Mouse (Mus musculus) limb, embryonic 15.5 days (tissue): ENCODE measurements around the gene Apc2. TPM values are rescaled to one million over a fixed set of nuclear protein-coding genes. Genes with fewer than 3 reads are reported as not detected.
A peak's percentile ranks its signal among the peaks of the same experiment; 100 is the strongest.
"Not testable (repeated sequence)": the region's sequence is repeated elsewhere in the genome, so short reads cannot be mapped to it uniquely, and the experiment has no call there.

Experiments
- ATAC-seq: fragments of 200-750 bp; cut with Nextera tagmentation; 2 replicates; pipeline ENCODE4 v1.8.0; 2017; ENCODE audit warnings: low read depth, moderate TSS enrichment; ENCODE audit not compliant: insufficient number of reproducible peaks, low FRiP score, low TSS enrichment
- H3K27ac ChIP-seq: fragments of 300-500 bp; sonication (generic); 2 replicates; pipeline ENCODE4 v1.5.1; 2015; ENCODE audit warnings: moderate library complexity, mild to moderate bottlenecking, inconsistent platforms
- H3K27me3 ChIP-seq: fragments of 300-500 bp; sonication (generic); 2 replicates; pipeline ENCODE4 v1.6.1; 2015; ENCODE audit warnings: inconsistent platforms
- H3K36me3 ChIP-seq: fragments of 300-500 bp; sonication (generic); 2 replicates; pipeline ENCODE4 v1.6.1; 2015; ENCODE audit warnings: inconsistent platforms
- H3K4me1 ChIP-seq: fragments of 300-500 bp; sonication (generic); 2 replicates; pipeline ENCODE4 v1.6.1; 2015; ENCODE audit warnings: inconsistent platforms
- H3K4me2 ChIP-seq: fragments of 300-500 bp; sonication (generic); 2 replicates; pipeline ENCODE4 v1.6.1; 2015; ENCODE audit warnings: mild to moderate bottlenecking, inconsistent platforms
- H3K4me3 ChIP-seq: fragments of 300-500 bp; sonication (generic); 2 replicates; pipeline ENCODE4 v1.5.1; 2015; ENCODE audit warnings: mild to moderate bottlenecking, inconsistent platforms
- H3K9ac ChIP-seq: fragments of 300-500 bp; sonication (generic); 2 replicates; pipeline ENCODE4 v1.6.1; 2015; ENCODE audit warnings: inconsistent platforms
- H3K9me3 ChIP-seq: fragments of 300-500 bp; sonication (generic); 2 replicates; pipeline ENCODE4 v1.6.1; 2016; ENCODE audit warnings: inconsistent platforms
- WGBS: fragments of 180-500 bp; shearing (Covaris S2); methylation state at CpG from one replicate; pipeline ENCODE4 v1.1.7; 2015; 5-methylcytosine and 5-hydroxymethylcytosine counted together
- polyA plus RNA-seq: library from polyadenylated mRNA; unstranded; fragments of >200 nt; fragmentation: Nextera tagmentation; extraction: Ambion mirVana; gene quantifications from 2 replicates; pipeline ENCODE4 v1.2.1, GENCODE M21; 2015

Gene Apc2
- polyA plus RNA-seq, 1 experiment from 2014 or later: 1.5 TPM

DNA sequence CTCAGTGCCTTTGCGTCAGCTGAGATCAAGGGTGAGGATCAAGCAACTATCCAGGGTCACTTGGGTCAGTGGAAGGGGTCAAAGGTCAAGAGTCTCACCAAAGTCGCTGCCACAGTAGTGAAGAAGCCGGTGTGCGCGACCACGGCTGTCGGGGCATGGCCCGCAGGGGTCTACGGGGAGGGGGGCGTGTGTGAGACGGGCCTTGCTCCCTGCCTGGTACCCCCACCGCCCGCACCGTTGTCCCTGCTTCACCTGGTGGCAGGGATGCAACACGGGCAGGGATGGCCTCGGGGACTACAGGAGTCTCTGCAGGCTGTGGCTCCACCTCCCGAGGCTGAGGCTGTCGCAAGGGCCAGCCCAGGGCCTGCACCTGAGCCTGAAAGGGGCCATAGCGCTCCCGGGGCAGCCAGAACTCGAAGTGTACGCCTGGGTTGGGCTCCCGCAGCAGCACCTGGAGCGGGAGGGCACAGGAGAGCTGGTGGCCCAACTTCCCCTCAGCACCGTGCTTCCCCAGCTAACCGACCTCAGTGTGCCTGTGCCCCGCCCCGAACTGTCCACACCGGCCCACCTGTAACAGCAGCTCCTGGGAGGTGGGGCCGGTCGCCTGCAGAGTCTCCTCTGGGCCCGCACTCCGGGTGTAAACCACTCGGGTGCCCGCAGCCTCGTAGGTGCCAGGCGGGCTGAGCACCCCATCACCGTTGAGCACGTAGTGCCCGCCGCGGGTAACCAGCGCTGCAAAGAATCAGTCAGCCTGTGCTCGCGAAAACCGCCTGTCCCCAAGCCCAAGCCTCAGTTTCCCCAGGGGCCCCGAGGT lies 45.9 kb downstream of the Apc2 start:
- WGBS: 4% methylated on average over 47 of the region's 47 CpGs
- H3K4me2 ChIP-seq: peak overlapping the region; percentile 55
- no peak overlapping the region for H3K9ac ChIP-seq
- H3K4me1 ChIP-seq: peaks cover 58% of the 10 kb centered on the region
- no peak for ATAC-seq
- H3K27me3 ChIP-seq: peaks cover 69% of the 10 kb centered on the region
- H3K27ac ChIP-seq: no peak overlapping the region
- no peaks in the 10 kb centered on the region for H3K36me3 ChIP-seq
- H3K9me3 ChIP-seq: no peaks in the 10 kb centered on the region
- H3K4me3 ChIP-seq: peak overlapping the region; percentile 33

DNA sequence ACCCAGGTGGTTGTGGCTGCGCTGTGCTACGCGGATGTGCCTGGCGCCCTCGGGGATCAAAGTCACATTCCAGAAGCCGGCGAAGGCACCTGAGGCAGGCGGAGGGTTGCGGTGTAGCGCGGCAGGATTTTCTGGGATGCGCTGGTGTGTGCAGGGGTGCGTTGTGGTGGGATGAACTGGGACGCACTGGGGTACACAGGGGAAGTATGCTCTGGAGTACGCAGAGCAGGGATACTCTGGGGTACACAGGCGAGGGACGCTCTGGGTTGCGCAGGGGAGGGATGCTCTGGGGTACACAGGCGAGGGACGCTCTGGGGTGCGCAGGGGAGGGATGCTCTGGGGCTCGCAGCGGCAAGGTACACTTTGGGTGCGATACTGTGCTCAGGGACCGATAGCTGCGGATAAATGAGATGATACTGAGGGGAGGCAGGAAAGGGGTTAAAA lies 46.5 kb downstream of the Apc2 start:
- no peak for ATAC-seq
- peak overlapping the region; percentile 33 for H3K4me3 ChIP-seq
- peaks cover 73% of the 10 kb centered on the region for H3K27me3 ChIP-seq
- 3% methylated on average over 26 of the region's 26 CpGs for WGBS
- H3K9me3 ChIP-seq: no peaks in the 10 kb centered on the region
- H3K9ac ChIP-seq: no peak overlapping the region
- H3K4me2 ChIP-seq: peak overlapping the region; percentile 55
- H3K36me3 ChIP-seq: no peaks in the 10 kb centered on the region
- H3K4me1 ChIP-seq: peaks cover 60% of the 10 kb centered on the region
- no peak overlapping the region for H3K27ac ChIP-seq

DNA sequence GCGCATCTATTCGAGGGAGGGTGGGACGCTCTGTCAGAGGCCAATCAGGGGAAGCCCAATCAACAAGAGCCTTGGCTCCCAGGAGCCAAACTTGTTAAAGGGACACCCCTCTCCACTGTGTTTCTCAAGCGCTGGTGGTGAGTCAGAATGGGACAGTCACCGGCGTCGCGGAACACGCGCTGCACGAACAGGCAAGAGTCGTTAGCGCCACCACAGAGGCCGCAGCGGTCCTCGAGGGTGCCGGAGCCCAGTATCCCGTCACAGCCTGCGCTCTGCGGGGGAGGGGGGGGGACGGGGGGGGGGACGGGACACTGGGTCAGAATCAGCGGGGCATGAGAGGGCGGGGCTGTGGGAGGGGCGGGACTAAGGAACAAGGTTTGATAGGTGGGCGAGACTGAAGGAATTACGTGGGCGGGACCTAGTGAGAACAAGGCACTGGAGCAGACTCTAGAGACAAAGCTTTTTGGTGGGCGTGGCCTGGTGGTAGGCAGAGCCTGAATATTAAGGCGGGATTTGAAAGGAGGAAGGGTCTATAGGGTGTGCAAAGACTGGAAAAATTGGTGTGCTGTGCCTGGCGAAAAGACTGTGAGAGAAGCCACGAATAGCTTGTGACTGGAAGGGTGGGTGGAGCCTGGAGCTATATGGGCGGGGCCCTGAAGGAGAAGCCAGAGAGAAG lies 47.1 kb downstream of the Apc2 start:
- Histone ChIP-seq H3K4me1 (peaks cover 66% of the 10 kb centered on the region), H3K4me2 (peak overlapping the region; percentile 55), H3K4me3 (peak overlapping the region; percentile 33), H3K27ac (no peak overlapping the region; the same call in 1 of the 2 replicates), H3K36me3 (no peaks in the 10 kb centered on the region), H3K9ac (no peak overlapping the region), H3K27me3 (peaks cover 77% of the 10 kb centered on the region), H3K9me3 (no peaks in the 10 kb centered on the region)
- WGBS: under 1% methylated on average over 33 of the region's 33 CpGs
- ATAC-seq: peak; percentile 66

DNA sequence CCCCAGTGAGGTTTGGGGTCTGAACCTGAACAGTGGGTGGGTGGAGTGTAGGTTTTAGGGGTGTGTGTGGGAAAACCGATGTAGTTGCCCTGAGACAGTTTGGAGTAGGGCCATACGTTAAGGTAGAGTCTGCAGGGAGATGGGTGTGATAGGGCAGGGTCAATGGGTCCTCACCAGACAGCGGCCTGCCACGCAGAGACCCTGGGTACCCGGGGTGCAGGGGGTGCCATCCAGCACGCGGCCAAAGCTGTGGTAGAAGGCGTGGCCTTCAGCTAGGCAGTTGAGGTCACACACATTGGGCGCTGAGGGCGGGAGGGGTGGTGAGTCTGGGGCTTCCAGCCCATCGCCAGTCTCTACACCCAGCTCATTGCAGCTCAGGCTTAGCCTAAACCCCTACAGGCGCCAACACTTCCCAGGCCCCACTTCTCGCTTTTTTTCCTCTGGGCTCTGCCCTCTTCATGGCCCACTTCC lies 47.7 kb downstream of the Apc2 start:
- no peak for ATAC-seq
- 25% methylated on average over 13 of the region's 13 CpGs for WGBS

GRCm38 (mm10) chr10:80344131-80344661 lies 48.4 kb downstream of the Apc2 start:
- Histone ChIP-seq H3K9ac (no peak overlapping the region), H3K27ac (0 out of 2 replicates have a peak overlapping the region, but pooled peaks have one; percentile 22), H3K4me2 (peak overlapping the region; percentile 31; the same call in 1 of the 2 replicates), H3K4me3 (no peak overlapping the region), H3K9me3 (no peaks in the 10 kb centered on the region), H3K4me1 (peaks cover 79% of the 10 kb centered on the region), H3K27me3 (peaks cover 88% of the 10 kb centered on the region), H3K36me3 (no peaks in the 10 kb centered on the region)
- 41% methylated on average over 9 of the region's 9 CpGs for WGBS
- ATAC-seq: no peak

More for the DNA sequence above, 47.7 kb downstream of the Apc2 start:
- H3K27me3 ChIP-seq: peaks cover 81% of the 10 kb centered on the region
- H3K9me3 ChIP-seq: no peaks in the 10 kb centered on the region
- H3K4me1 ChIP-seq: peaks cover 71% of the 10 kb centered on the region
- no peak overlapping the region for H3K9ac ChIP-seq
- no peak overlapping the region; the same call in 1 of the 2 replicates for H3K27ac ChIP-seq
- H3K4me2 ChIP-seq: peak overlapping the region; percentile 55
- peak overlapping the region; percentile 33 for H3K4me3 ChIP-seq
- no peaks in the 10 kb centered on the region for H3K36me3 ChIP-seq

GRCm38 (mm10) chr10:80345122-80345521 lies 49.3 kb downstream of the Apc2 start:
- Histone ChIP-seq H3K9me3 (no peaks in the 10 kb centered on the region), H3K4me2 (peak overlapping the region; percentile 31), H3K27ac (no peak overlapping the region), H3K36me3 (no peaks in the 10 kb centered on the region), H3K9ac (no peak overlapping the region), H3K27me3 (peaks cover 97% of the 10 kb centered on the region), H3K4me1 (peaks cover 75% of the 10 kb centered on the region), H3K4me3 (peak overlapping the region; percentile 16)
- no peak for ATAC-seq
- WGBS: 2% methylated on average over 16 of the region's 16 CpGs

- H3K9me3 ChIP-seq, H3K9ac ChIP-seq, H3K4me3 ChIP-seq, H3K36me3 ChIP-seq, H3K4me2 ChIP-seq, ATAC-seq, H3K27ac ChIP-seq: not testable (repeated sequence)
- 83% methylated on average over 6 of the region's 6 CpGs for WGBS
- Histone ChIP-seq H3K4me1 (peaks cover 71% of the 10 kb centered on the region), H3K27me3 (peaks cover 97% of the 10 kb centered on the region)
Observed at GRCm38 (mm10) chr10:80345929-80346328, 50.2 kb downstream of the Apc2 start.

DNA sequence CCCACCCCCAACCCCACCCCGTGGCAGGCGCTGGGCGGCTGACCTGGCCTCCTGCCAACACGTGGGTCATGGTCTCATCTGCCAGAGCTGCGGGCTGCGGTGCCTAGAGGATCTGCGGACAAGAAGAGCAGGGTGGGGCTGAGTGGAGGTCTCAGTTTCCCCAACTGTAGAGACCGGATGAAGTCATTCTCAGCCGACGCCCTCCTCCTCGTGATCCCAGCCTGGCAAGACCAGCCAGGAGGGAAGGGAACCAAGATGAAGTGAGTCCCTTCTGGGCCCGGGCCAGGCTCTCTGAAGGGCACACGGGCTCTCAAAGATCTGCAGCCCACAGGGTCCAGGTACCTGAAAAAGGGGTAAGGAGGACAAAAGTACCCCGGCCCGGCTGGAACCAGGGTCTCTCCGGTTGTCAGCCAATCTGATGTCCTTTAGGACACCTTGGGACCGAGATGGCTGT lies 51.8 kb downstream of the Apc2 start:
- Histone ChIP-seq H3K9me3 (no peaks in the 10 kb centered on the region), H3K9ac (0 out of 2 replicates have a peak overlapping the region, but pooled peaks have one; percentile 28), H3K27me3 (peaks cover 97% of the 10 kb centered on the region), H3K4me3 (peak overlapping the region; percentile 38), H3K36me3 (no peaks in the 10 kb centered on the region), H3K4me2 (peak overlapping the region; percentile 52), H3K4me1 (peaks cover 55% of the 10 kb centered on the region), H3K27ac (no peak overlapping the region)
- no peak for ATAC-seq
- 11% methylated on average over 17 of the region's 17 CpGs for WGBS

DNA sequence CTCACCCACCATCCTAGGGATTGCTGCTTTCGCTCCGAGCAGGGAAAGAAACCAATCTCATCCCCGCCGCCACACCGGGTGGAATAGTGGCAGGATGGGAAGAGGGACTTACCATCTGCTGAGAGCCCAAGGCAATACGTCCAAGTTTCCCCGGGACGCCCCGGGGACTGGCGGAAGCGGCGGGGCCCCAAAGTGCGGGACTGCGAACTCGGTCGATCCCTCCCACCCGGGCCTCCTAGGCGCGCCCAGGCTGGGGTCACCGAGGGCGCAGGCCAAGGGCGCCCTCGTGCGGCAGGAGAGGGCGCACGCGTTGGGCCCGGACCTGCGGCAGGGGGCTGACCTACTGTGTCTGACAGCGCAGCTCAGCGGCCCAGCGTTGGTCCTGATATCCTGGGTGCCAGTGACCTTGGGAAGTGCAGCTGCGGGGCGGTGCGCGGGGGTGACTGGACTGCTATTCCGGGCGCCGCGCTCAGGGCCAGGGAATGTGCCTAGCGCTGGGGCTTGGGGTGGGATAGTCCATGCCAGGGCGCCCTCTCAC lies 52.5 kb downstream of the Apc2 start, which contains the start of gene Adamtsl5:
Adamtsl5 (minus strand) TSS at position 169 of the 538 bp plus-strand sequence.
- H3K4me1 ChIP-seq: peaks cover 47% of the 10 kb centered on the region
- ATAC-seq: peak; percentile 50

GRCm38 (mm10) chr10:80348981-80349380 lies 53.2 kb downstream of the Apc2 start:
- peaks cover 96% of the 10 kb centered on the region for H3K27me3 ChIP-seq
- 0 out of 2 replicates have a peak overlapping the region, but pooled peaks have one; percentile 13 for H3K27ac ChIP-seq
- peak overlapping the region; percentile 38 for H3K4me3 ChIP-seq
- 10% methylated on average over 26 of the region's 26 CpGs for WGBS
- no peak for ATAC-seq
- no peaks in the 10 kb centered on the region for H3K9me3 ChIP-seq
- peaks cover 40% of the 10 kb centered on the region for H3K4me1 ChIP-seq
- peak overlapping the region; percentile 31; the same call in 1 of the 2 replicates for H3K9ac ChIP-seq
- H3K4me2 ChIP-seq: peak overlapping the region; percentile 52
- no peaks in the 10 kb centered on the region for H3K36me3 ChIP-seq

More for the DNA sequence above, 52.5 kb downstream of the Apc2 start, which contains the start of gene Adamtsl5:
- H3K4me3 ChIP-seq: peak within 1 kb of the TSS; percentile 38
- H3K27ac ChIP-seq: 0 out of 2 replicates have a peak within 1 kb of the TSS, but pooled peaks have one; percentile 13
- peaks cover 97% of the 10 kb centered on the region for H3K27me3 ChIP-seq
- WGBS: 1% methylated on average over 41 of the region's 42 CpGs
- H3K9ac ChIP-seq: peak within 1 kb of the TSS; percentile 31; the same call in 1 of the 2 replicates
- H3K36me3 ChIP-seq: no peaks in the 10 kb centered on the region
- H3K4me2 ChIP-seq: peak within 1 kb of the TSS; percentile 52
- H3K9me3 ChIP-seq: no peaks in the 10 kb centered on the region

DNA sequence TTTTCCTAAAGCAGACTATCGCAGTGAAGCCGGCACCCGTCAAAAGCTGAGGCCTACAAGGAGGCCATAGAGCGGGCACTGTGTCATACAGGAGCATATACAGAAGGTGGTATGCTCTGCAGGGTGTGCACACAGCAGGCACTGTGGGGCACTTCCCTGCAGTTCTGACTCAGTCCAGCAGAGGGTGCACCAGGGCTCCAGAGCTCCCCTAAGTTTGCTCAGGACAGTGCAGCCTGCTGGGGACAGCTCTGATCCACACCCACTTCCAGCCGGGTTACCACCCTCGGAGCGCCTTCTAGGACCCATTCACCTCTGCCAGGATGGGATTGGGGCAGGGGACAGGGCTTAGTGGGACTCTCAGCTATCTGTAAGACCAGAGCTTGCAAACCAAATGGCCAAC lies 54.5 kb downstream of the Apc2 start:
- Histone ChIP-seq H3K4me1 (peaks cover 27% of the 10 kb centered on the region), H3K9me3 (no peaks in the 10 kb centered on the region), H3K27ac (no peak overlapping the region), H3K4me3 (no peak overlapping the region), H3K36me3 (no peaks in the 10 kb centered on the region), H3K27me3 (peaks cover 95% of the 10 kb centered on the region), H3K9ac (no peak overlapping the region), H3K4me2 (no peak overlapping the region)
- ATAC-seq: peak; percentile 61
- 6% methylated on average over 7 of the region's 7 CpGs for WGBS
